Mouse (Mus musculus): Measurements from ENCODE around the gene Mapk9. TPM values are rescaled to one million over a fixed set of nuclear protein-coding genes. Genes with fewer than 3 reads are reported as not detected.
"Not testable (repeated sequence)": the region's sequence is repeated elsewhere in the genome, so short reads cannot be mapped to it uniquely, and the experiment has no call there.

Gene Mapk9
- 100 to 1,000 TPM in 11 of 26 experiments, 10 to 100 TPM in 15; 31.7 to 162 (median 87.4) TPM for total RNA-seq (2018; cell fraction: chromatin; rRNA removed)
- 10 to 100 TPM; 24.5 to 64.3 (median 38.0) TPM for total RNA-seq (2018; cell fraction: cytosol; rRNA removed)
- 100 to 1,000 TPM in 4 of 26 experiments, 10 to 100 TPM in 22; 24.4 to 131 (median 68.5) TPM for total RNA-seq (2018; cell fraction: nucleus; rRNA removed)
- 33.3 to 49.2 TPM (median 41.3 TPM) in 3 replicates for polyA plus RNA-seq (2018)

DNA sequence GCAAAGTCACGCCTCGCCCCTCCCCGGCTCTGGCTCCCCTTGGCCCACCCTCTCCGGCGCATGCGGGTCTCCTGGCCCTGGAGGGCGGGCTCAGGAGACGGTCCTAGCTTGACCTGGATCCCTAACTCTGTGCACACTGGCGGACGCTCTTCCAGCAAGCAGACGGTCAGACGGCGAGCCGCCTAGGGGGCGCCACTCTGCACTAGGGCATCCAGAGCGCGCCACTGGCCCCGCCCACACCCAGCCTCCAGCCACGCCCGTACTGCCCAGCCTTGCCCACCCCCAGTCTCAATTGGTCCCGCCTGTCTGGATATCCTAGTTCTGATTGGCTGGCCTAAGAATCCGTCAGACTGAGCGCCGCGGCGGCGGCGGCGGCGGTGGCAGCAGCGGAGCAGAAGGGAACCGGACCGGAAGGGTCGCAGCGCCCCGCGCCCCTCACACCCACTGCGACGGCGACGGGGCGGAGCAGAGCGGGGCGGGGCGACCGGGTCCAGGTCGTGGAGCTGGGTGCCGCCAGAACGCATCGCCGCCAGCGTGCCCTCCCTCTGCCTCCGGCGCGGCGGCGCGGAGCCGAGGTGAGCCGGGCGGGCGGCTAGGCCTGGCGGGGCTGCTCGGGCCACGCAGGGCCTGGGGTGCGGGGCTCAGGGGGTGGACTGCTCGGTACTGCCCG lies at the start of gene Mapk9:
Mapk9 (plus strand) TSS at position 351 of the 670 bp plus-strand sequence.
- H3K36me3 ChIP-seq (ENCODE audit: inconsistent target): no peaks in the 10 kb centered on the region
- peak within 1 kb of the TSS; percentile 58 for H3K4me3 ChIP-seq (ENCODE audit: inconsistent target)
- WGBS (ENCODE audit: missing documents): 1% methylated on average over 59 of the region's 68 CpGs
- peaks cover 45% of the 10 kb centered on the region for H3K79me2 ChIP-seq (ENCODE audit: inconsistent target)
- peak within 1 kb of the TSS; percentile 43 for H3K27ac ChIP-seq

DNA sequence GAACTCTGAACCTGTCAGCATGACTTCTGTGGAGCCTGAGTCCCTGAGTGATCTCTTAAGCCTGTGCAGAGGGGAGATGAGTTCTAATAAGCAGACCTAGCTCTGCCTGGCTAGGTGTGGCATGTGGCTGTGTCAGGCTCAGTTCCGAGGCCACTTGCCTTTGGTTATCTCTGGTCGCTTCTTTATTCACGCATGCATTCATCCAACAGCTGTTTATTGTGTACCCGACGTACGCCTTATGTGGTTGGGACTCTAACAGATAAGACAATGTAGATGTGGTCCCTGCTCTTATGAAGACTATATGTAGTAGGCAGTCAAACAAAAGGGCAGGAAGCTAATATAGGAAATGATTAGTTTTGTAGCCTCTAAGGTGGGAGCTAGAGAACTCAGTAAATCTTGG lies 47.6 kb upstream of the Mapk9 start:
- no peaks in the 10 kb centered on the region for H3K79me2 ChIP-seq (ENCODE audit: inconsistent target)
- no peak overlapping the region for H3K4me3 ChIP-seq (ENCODE audit: inconsistent target)
- H3K27ac ChIP-seq: no peak overlapping the region
- no peaks in the 10 kb centered on the region for H3K36me3 ChIP-seq (ENCODE audit: inconsistent target)
- 93% methylated on average over 6 of the region's 6 CpGs for WGBS (ENCODE audit: missing documents)

DNA sequence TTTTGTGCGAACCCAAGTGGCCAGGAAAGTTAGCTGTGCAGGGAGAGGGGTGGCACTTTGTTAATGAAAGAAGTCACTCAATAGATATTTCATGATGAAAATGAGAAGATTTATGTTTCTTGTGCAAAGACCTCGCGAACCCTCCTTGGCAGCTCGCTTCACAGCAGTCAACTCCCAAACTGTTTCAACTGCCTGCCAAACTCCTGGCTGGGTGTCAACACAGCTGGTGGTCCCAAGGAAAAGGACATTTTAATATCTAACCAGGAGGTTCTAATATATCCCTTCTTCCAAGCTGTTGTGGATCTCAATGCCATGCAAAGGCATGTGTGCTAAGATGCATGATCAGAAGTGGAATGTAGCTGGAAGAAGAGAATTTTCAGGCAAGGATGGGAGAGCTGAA lies 45.0 kb upstream of the Mapk9 start:
- no peak overlapping the region for H3K27ac ChIP-seq
- whole genome bisulfite sequencing (ENCODE audit: missing documents): 97% methylated on average over 4 of the region's 4 CpGs
- no peaks in the 10 kb centered on the region for H3K36me3 ChIP-seq (ENCODE audit: inconsistent target)
- no peaks in the 10 kb centered on the region for H3K79me2 ChIP-seq (ENCODE audit: inconsistent target)
- no peak overlapping the region for H3K4me3 ChIP-seq (ENCODE audit: inconsistent target)

DNA sequence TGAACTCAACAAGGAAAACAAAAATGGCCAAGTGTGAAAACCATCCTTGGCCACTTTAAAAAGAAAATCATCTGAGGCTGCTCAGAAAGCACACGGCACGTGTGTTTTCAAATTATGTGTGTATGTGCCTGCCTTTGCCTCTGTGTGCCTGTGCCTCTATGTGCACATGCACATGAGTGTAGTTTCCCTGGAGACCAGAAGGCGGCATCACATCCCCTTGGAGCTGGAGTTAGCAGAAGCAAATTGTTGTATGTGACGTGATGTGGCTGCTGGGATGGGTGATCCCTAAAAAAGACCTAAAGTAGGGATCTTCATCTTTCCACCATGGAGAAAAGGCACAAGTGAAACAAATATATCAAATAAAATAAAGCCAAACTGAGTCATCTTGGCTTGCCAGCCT lies 42.8 kb upstream of the Mapk9 start:
- H3K79me2 ChIP-seq (ENCODE audit: inconsistent target): no peaks in the 10 kb centered on the region
- no peaks in the 10 kb centered on the region for H3K36me3 ChIP-seq (ENCODE audit: inconsistent target)
- no peak overlapping the region for H3K27ac ChIP-seq
- WGBS (ENCODE audit: missing documents): 96% methylated on average over 4 of the region's 4 CpGs
- no peak overlapping the region for H3K4me3 ChIP-seq (ENCODE audit: inconsistent target)

DNA sequence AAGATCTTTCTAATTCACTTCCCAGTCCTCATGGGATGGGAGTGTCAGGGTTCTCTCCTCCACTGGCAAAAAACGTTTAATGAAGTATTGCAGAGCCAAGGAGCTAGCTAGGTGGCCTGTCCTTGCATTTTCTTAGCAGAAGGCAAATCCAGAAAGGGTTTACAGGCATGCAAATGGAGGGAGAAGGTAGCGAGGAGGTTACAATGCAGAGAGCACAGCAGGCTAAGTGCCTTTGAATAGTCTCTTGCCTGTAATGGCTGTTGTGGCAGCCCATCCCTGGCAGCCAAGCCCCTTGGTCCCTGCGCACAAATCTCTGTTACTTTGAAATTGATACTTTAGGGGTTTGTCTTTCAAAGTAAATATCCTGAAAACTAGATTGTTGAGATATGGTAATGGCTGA lies 40.3 kb upstream of the Mapk9 start:
- no peak overlapping the region for H3K4me3 ChIP-seq (ENCODE audit: inconsistent target)
- H3K27ac ChIP-seq: no peak overlapping the region
- H3K36me3 ChIP-seq (ENCODE audit: inconsistent target): no peaks in the 10 kb centered on the region
- 76% methylated on average over 3 of the region's 3 CpGs for WGBS (ENCODE audit: missing documents)
- H3K79me2 ChIP-seq (ENCODE audit: inconsistent target): no peaks in the 10 kb centered on the region

DNA sequence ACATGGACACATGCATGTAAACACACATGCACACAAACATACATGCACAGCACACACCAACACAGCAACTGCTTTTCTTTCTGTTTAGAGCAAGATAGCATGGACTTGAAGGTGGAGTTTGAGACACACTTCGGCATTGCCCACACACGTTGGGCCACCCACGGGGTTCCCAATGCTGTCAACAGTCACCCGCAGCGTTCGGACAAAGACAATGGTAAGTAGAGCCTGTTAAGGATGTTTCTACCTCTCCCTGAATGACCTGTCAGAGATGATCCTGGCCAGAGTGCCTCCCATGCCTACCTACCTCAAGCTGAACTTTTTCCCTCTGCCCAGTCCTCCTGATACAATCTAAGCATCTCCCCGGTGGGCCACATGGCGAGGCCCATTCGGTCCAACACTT lies 37.6 kb upstream of the Mapk9 start:
- H3K4me3 ChIP-seq (ENCODE audit: inconsistent target): no peak overlapping the region
- WGBS (ENCODE audit: missing documents): 97% methylated on average over 9 of the region's 9 CpGs
- no peaks in the 10 kb centered on the region for H3K36me3 ChIP-seq (ENCODE audit: inconsistent target)
- H3K27ac ChIP-seq: no peak overlapping the region
- H3K79me2 ChIP-seq (ENCODE audit: inconsistent target): no peaks in the 10 kb centered on the region

DNA sequence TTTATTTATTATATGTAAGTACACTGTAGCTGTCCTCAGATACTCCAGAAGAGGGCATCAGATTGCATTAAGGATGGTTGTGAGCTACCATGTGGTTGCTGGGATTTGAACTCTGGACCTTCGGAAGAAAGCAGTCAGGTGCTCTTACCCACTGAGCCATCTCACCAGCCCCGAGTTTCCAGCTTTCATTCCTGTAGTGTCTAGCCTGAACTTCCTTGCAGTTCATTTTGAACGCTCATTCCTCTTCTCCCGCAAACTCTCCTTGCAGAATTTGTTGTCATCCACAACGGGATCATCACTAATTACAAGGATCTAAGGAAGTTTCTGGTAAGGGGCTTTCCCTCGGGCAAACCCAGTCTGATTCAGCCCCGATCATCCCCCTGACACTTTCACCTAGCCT lies 35.9 kb upstream of the Mapk9 start:
- not testable (repeated sequence) for H3K4me3 ChIP-seq (ENCODE audit: inconsistent target); H3K27ac ChIP-seq; H3K79me2 ChIP-seq (ENCODE audit: inconsistent target); H3K36me3 ChIP-seq (ENCODE audit: inconsistent target)
- 75% methylated on average over 7 of the region's 7 CpGs for WGBS (ENCODE audit: missing documents)

DNA sequence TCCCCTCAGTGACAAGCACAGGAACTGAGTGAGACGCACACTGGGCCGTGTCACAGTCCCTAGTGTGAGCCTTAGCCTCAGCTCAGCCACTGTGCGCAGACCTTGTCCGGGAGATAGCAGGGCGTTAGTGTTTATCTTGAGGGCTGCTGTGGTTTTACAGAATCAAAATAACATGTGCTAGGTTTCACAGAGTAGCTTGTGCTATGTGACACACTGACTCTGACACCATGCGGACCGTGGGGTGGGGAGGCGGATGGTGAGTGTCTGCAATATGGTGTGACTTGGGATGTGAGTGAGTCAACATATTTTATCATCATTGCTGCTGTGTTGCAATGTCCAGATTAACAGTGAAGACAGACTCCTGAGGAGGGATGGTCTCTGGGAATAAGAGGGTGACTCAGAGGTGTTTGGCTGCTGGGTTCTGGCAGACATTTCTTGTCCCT lies 35.4 kb upstream of the Mapk9 start:
- Histone ChIP-seq H3K4me3 (ENCODE audit: inconsistent target) (no peak overlapping the region), H3K36me3 (ENCODE audit: inconsistent target) (no peaks in the 10 kb centered on the region), H3K79me2 (ENCODE audit: inconsistent target) (no peaks in the 10 kb centered on the region), H3K27ac (no peak overlapping the region)
- WGBS (ENCODE audit: missing documents): 67% methylated on average over 8 of the region's 8 CpGs

DNA sequence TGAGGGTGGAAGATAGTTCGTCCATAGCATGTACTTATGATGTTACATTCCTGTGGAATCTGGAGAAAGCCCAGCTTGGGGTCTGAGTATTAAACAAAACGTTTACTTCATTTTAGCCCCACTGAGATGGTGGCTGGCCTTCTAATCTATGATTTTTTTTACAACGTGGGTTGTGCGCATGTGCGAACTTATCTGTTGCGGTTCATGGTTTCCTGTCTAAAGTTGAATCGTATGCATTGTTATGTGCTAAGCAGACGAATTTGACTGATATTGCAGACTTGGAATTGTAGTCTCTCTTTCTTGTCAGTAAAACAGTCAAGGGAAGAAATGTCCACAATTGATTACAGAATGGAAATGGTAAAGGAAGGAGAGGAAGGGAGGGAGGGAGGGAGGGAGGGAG lies 34.7 kb upstream of the Mapk9 start:
- no peak overlapping the region for H3K4me3 ChIP-seq (ENCODE audit: inconsistent target)

DNA sequence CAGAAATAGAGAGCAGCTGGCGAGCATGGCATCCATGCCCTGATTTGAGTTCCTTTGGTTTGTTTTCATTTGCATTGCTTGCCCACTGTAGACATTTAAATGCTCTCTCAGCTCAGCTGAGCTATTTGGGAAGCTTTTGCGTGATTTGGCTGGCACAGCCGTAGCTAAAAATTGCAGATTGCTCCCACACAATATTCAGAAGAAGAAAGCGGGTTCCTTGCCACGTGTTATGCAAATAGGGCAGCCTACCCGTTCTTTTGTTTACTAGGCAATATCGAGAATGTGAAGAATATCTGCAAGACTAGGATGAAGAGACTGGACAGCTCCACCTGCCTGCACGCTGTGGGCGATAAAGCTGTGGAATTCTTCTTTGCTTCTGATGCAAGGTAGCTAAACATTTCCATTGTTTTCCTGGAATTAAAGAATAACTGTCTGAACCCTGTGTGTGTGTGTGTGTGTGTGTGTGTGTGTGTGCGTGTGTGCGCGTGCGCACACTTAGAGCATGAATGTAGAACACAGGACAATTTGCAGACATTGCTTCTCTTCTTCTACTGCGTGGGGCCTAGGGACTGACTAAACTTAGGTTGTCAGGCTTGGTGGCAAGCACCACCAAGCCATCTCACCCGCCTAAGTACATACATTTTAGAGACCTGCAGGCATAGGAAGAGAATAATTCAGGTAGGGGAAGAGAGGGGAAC lies 27.5 kb upstream of the Mapk9 start:
- 95% methylated on average over 14 of the region's 15 CpGs for WGBS (ENCODE audit: missing documents)
- H3K79me2 ChIP-seq (ENCODE audit: inconsistent target): no peaks in the 10 kb centered on the region
- H3K36me3 ChIP-seq (ENCODE audit: inconsistent target): no peaks in the 10 kb centered on the region
- H3K4me3 ChIP-seq (ENCODE audit: inconsistent target): no peak overlapping the region
- no peak overlapping the region for H3K27ac ChIP-seq

More for the DNA sequence above, 34.7 kb upstream of the Mapk9 start:
- Histone ChIP-seq H3K27ac (no peak overlapping the region), H3K36me3 (ENCODE audit: inconsistent target) (no peaks in the 10 kb centered on the region), H3K79me2 (ENCODE audit: inconsistent target) (no peaks in the 10 kb centered on the region)
- 25% methylated on average over 8 of the region's 8 CpGs for WGBS (ENCODE audit: missing documents)

DNA sequence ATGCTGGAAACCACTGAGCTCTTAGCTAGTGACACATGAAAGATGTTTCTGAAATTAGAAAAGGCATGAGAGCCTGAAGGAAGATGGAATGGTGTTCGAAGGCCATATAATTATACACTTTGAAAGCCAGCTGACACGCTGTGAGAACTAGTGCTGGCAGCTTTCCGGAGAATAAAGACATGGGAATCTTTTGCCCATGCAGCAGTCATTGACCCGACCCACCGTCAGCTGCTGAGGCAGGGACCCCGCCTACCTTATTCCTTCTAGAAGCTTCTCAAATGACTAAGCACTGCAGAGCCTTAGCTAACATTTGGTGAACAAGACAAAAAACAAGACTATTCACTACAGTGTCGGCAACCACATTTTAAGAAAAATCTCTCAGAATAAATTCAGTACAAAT lies 26.9 kb upstream of the Mapk9 start:
- Histone ChIP-seq H3K79me2 (ENCODE audit: inconsistent target) (no peaks in the 10 kb centered on the region), H3K27ac (no peak overlapping the region), H3K4me3 (ENCODE audit: inconsistent target) (no peak overlapping the region), H3K36me3 (ENCODE audit: inconsistent target) (no peaks in the 10 kb centered on the region)
- 91% methylated on average over 7 of the region's 7 CpGs for WGBS (ENCODE audit: missing documents)

DNA sequence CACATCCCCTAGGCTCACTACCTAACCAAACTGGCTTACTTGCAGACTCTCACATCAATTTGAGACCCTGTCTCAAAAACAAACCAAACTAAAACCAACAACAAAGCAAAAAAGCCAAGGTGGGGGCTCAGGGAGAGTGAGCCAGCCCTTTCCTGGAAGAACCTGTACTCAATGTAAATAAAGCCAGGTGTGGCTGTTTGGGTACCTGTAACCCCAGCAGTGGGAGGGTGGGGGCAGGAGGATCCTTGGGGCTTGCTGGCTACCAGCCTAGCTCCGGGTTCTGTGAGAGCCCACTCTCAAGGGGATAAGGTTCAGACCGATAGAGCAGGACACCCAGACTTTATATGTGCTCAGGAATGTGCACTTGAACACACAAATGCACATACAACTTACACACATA lies 25.6 kb upstream of the Mapk9 start:
- WGBS (ENCODE audit: missing documents): 95% methylated on average over 2 of the region's 2 CpGs
- H3K36me3 ChIP-seq (ENCODE audit: inconsistent target): no peaks in the 10 kb centered on the region
- H3K27ac ChIP-seq: no peak overlapping the region

DNA sequence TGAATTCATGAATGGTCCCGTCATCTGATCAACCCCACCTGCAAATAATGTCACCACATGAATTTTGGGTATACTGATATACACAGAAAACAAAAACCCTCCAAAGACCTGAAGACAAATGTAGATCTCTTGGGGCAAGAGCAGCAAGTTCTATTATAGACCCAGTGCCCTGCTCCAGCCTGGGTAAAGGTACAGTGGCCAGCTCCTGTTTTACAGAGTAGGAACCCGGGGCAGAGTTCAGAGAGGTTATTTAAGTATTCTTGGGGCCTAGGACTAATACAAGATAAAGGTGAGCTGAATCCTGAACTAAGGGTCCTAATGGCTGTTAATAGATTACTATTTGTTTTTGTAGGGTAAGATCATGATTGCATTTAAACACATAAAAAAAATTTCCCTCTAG lies 25.0 kb upstream of the Mapk9 start:
- H3K27ac ChIP-seq: no peak overlapping the region
- WGBS (ENCODE audit: missing documents): 97% methylated on average over 2 of the region's 2 CpGs
- H3K4me3 ChIP-seq (ENCODE audit: inconsistent target): no peak overlapping the region
- no peaks in the 10 kb centered on the region for H3K36me3 ChIP-seq (ENCODE audit: inconsistent target)
- H3K79me2 ChIP-seq (ENCODE audit: inconsistent target): no peaks in the 10 kb centered on the region

More for the DNA sequence above, 25.6 kb upstream of the Mapk9 start:
- Histone ChIP-seq H3K79me2 (ENCODE audit: inconsistent target) (no peaks in the 10 kb centered on the region), H3K4me3 (ENCODE audit: inconsistent target) (no peak overlapping the region)

DNA sequence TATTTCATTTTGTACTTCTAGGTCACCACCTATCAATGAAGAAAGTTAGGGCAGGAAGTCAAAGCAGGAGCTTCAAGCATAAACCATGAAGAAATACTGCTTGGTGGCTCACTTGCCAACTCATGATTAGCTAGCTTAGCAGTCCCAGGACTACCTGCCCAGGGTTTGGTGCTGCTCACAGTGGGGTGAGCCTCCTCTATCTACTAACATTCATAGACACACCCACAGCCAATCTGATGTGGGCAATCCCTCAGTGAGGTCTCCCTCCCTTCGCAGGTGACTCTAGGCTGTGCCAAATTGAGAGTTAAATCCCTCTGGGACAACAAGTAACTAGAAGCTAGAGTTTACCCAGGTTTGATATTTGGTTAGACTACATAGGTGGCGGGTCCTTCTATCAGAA lies 24.2 kb upstream of the Mapk9 start:
- no peak overlapping the region for H3K4me3 ChIP-seq (ENCODE audit: inconsistent target)
- H3K79me2 ChIP-seq (ENCODE audit: inconsistent target): no peaks in the 10 kb centered on the region
- H3K36me3 ChIP-seq (ENCODE audit: inconsistent target): no peaks in the 10 kb centered on the region
- H3K27ac ChIP-seq: no peak overlapping the region
- WGBS (ENCODE audit: missing documents): 85% methylated on average over 2 of the region's 2 CpGs

DNA sequence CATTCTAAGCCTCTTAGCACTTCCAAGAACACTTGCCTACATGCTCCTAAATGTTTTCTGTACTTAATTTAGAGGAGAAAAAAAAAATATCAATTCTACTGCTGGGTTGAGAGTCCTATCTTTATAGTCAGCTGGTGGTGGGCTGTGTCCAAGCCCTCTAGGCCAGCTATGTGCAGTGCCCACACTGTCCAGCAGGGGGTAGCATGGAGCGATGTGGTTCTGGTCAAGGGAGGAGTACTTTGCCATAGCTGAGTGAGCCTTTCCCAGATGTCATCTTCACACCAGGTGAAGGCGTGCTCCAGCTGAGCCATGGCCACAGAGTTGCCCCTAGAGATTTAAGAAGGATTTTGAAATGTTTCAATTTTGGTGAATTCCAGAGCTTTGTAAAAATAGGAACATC lies 21.7 kb upstream of the Mapk9 start:
- Histone ChIP-seq H3K79me2 (ENCODE audit: inconsistent target) (no peaks in the 10 kb centered on the region), H3K36me3 (ENCODE audit: inconsistent target) (no peaks in the 10 kb centered on the region), H3K4me3 (ENCODE audit: inconsistent target) (no peak overlapping the region), H3K27ac (no peak overlapping the region)
- WGBS (ENCODE audit: missing documents): 33% methylated on average over 2 of the region's 2 CpGs

Data from macrophage (primary cell).